Mouse (Mus musculus): ENCODE measurements around the gene Ano1. TPM values are rescaled to one million over a fixed set of nuclear protein-coding genes. Genes with fewer than 3 reads are reported as not detected.

The Ano1 gene
- total and polyA plus RNA-seq, 3 experiments: 0.04 TPM; not detected in 2

DNA sequence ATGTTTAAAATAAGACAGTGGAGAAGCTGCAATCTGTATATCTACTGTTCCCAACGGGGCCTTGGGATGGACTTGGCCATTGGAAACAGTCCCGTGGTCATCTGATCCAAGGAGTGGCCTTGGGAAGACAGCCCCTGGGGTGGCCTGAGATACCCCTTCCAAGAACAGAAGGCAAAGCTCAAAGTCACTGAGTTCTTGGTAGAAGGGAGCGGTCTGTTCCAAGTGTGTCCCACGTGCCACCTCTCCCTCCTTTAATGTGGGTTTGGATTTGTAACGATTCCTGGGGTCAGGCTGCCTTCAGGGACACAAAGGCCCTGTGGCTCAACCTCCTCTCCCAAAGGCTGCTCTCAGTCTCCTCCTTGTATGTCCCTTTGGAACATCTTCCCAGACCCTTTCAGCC is 7.9 kb downstream of the Ano1 start:
- Histone ChIP-seq H3K4me3 (ENCODE audit: control insufficient read depth in 1 of 2, insufficient read depth in 1 of 2, low read depth in 2 of 2, low read length in 2 of 2) (no peak overlapping the region), H3K9me3 (replicated peaks; ENCODE audit: insufficient read depth, low read length) (no peaks in the 10 kb centered on the region), H3K27ac (ENCODE audit: control insufficient read depth, low read depth, low read length) (no peak overlapping the region), H3K79me2 (ENCODE audit: control insufficient read depth, insufficient read depth, low read length, poor library complexity) (no peaks in the 10 kb centered on the region), H3K9ac (ENCODE audit: control insufficient read depth, low read depth, low read length, poor library complexity, severe bottlenecking) (no peak overlapping the region), H3K4me1 (ENCODE audit: control insufficient read depth in 1 of 2, insufficient read depth in 2 of 2, low read length in 2 of 2) (no peaks in the 10 kb centered on the region), H3K27me3 (ENCODE audit: control insufficient read depth in 1 of 2, insufficient read depth in 2 of 2, low read length in 2 of 2) (no peaks in the 10 kb centered on the region), H3K36me3 (ENCODE audit: control insufficient read depth in 1 of 2, insufficient read depth in 2 of 2, low read length in 2 of 2) (no peaks in the 10 kb centered on the region)
- no peak for TF ChIP-seq CTCF (IDR thresholded peaks at IDR 0.05 in 2 of 3, conservative IDR thresholded peaks at IDR 0.05 in 1 of 3; ENCODE audit: control insufficient read depth in 1 of 3, insufficient read depth in 1 of 3, low read depth in 2 of 3, low read length in 3 of 3, poor library complexity in 1 of 3, severe bottlenecking in 1 of 3)
- TF ChIP-seq TAL1 (IDR thresholded peaks at IDR 0.05; ENCODE audit: low read length): no peak
- no peak for TF ChIP-seq CHD1 (IDR thresholded peaks at IDR 0.05; ENCODE audit: low read depth, low read length)
- no peak for TF ChIP-seq KAT2A (conservative IDR thresholded peaks at IDR 0.05; ENCODE audit: low read depth, low read length)
- no peak for TF ChIP-seq RAD21 (IDR thresholded peaks at IDR 0.05; ENCODE audit: low read depth, low read length)
- TF ChIP-seq EP300 (IDR thresholded peaks at IDR 0.05; ENCODE audit: low read depth in 1 of 2, low read length in 2 of 2): no peak
- TF ChIP-seq BHLHE40 (IDR thresholded peaks at IDR 0.05; ENCODE audit: borderline replicate concordance, low read depth, low read length): no peak
- no peak for TF ChIP-seq TBP (IDR thresholded peaks at IDR 0.05; ENCODE audit: low read depth, low read length)
- TF ChIP-seq POLR2A (IDR thresholded peaks at IDR 0.05; ENCODE audit: control insufficient read depth in 1 of 2, insufficient read depth in 1 of 2, low read depth in 1 of 2, low read length in 2 of 2, poor library complexity in 1 of 2): no peak
- TF ChIP-seq ZMIZ1 (IDR thresholded peaks at IDR 0.05; ENCODE audit: low read depth, low read length): no peak
- no peak for TF ChIP-seq MYC (IDR thresholded peaks at IDR 0.05; ENCODE audit: low read depth, low read length)
- no peak for TF ChIP-seq ETS1 (IDR thresholded peaks at IDR 0.05; ENCODE audit: low read depth, low read length)
- TF ChIP-seq NRF1 (IDR thresholded peaks at IDR 0.05; ENCODE audit: insufficient read depth, low read depth, low read length, poor library complexity, severe bottlenecking): no peak
- no peak for TF ChIP-seq RCOR1 (IDR thresholded peaks at IDR 0.05; ENCODE audit: low read depth, low read length)
- no peak for TF ChIP-seq HCFC1 (IDR thresholded peaks at IDR 0.05; ENCODE audit: low read depth, low read length)
- no peak for TF ChIP-seq MYB (IDR thresholded peaks at IDR 0.05; ENCODE audit: low read depth, low read length)
- no peak for TF ChIP-seq GABPA (IDR thresholded peaks at IDR 0.05; ENCODE audit: low read depth, low read length)
- no peak for TF ChIP-seq USF1 (IDR thresholded peaks at IDR 0.05; ENCODE audit: low read depth, low read length)
- TF ChIP-seq USF2 (IDR thresholded peaks at IDR 0.05; ENCODE audit: borderline replicate concordance in 1 of 2, insufficient read depth in 1 of 2, low read depth in 1 of 2, low read length in 2 of 2): no peak
- no peak for DNase-seq (ENCODE audit: low read depth, low spot score)

DNA sequence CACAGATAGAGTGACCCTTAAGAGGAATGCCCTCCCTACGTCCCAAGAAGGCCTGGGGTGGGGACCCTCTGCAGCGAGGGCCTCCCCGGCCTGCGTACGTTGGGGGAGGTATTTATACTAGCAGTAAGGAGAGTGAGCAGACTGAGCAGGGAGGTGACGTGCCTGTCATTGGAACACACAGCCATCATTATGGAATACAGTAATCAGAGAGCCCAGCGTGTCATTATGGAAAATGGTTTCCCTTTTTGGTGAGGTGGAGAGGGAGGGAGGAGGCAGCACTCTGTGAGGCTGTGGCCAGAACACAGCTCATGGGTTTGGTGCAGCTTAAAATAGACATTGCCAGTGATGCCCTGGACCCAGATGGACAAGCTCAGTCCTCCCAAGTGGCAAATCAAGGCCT is 11.1 kb downstream of the Ano1 start:
- Histone ChIP-seq H3K36me3 (ENCODE audit: control insufficient read depth in 1 of 2, insufficient read depth in 2 of 2, low read length in 2 of 2) (no peaks in the 10 kb centered on the region), H3K9ac (ENCODE audit: control insufficient read depth, low read depth, low read length, poor library complexity, severe bottlenecking) (no peak overlapping the region), H3K4me1 (ENCODE audit: control insufficient read depth in 1 of 2, insufficient read depth in 2 of 2, low read length in 2 of 2) (no peaks in the 10 kb centered on the region), H3K4me3 (ENCODE audit: control insufficient read depth in 1 of 2, insufficient read depth in 1 of 2, low read depth in 2 of 2, low read length in 2 of 2) (no peak overlapping the region), H3K9me3 (replicated peaks; ENCODE audit: insufficient read depth, low read length) (no peaks in the 10 kb centered on the region), H3K27ac (ENCODE audit: control insufficient read depth, low read depth, low read length) (no peak overlapping the region), H3K79me2 (ENCODE audit: control insufficient read depth, insufficient read depth, low read length, poor library complexity) (no peaks in the 10 kb centered on the region), H3K27me3 (ENCODE audit: control insufficient read depth in 1 of 2, insufficient read depth in 2 of 2, low read length in 2 of 2) (no peaks in the 10 kb centered on the region)
- no peak for DNase-seq (ENCODE audit: low read depth, low spot score)
- TF ChIP-seq POLR2AphosphoS2 (IDR thresholded peaks at IDR 0.05; ENCODE audit: low read length) (no peak), MYB (IDR thresholded peaks at IDR 0.05; ENCODE audit: low read depth, low read length) (no peak), NELFE (IDR thresholded peaks at IDR 0.05; ENCODE audit: low read depth, low read length) (no peak), SIN3A (IDR thresholded peaks at IDR 0.05; ENCODE audit: low read length) (no peak), ETS1 (IDR thresholded peaks at IDR 0.05; ENCODE audit: low read depth, low read length) (no peak), UBTF (IDR thresholded peaks at IDR 0.05; ENCODE audit: borderline replicate concordance, insufficient read depth, low read depth, low read length) (no peak), E2F4 (IDR thresholded peaks at IDR 0.05; ENCODE audit: borderline replicate concordance, low read depth, low read length) (no peak), ZNF384 (IDR thresholded peaks at IDR 0.05; ENCODE audit: low read depth, low read length) (no peak), TBP (IDR thresholded peaks at IDR 0.05; ENCODE audit: low read depth, low read length) (no peak), USF2 (IDR thresholded peaks at IDR 0.05; ENCODE audit: borderline replicate concordance in 1 of 2, insufficient read depth in 1 of 2, low read depth in 1 of 2, low read length in 2 of 2) (no peak), RAD21 (IDR thresholded peaks at IDR 0.05; ENCODE audit: low read depth, low read length) (no peak)
